14 mouse cellular contexts compared by ENCODE assay signal in the genomic region with DNA sequence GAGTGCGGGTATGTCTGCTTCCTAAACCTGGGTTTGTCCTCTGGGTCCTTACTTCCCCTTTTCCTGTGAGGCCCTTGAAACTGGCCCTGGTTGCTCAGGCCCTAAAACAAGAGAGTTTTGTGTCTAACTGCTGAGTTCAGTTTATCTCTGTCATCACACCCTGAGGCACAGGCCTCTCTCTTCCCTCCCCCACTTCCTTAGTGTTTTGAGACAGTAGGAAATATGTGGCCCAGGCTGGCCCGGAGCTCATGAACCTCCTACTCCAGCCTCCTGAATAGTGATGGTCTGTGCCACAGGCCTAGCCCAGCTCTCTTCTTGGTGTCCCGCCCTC. TPM values are rescaled to one million over a fixed set of nuclear protein-coding genes. Genes with fewer than 3 reads are reported as not detected.
A peak's percentile ranks its signal among the peaks of the same experiment; 100 is the strongest.
DNase-seq lines count a peak whose midpoint lies in the region; ATAC-seq lines count a peak whose summit lies in the region.
"Had no signal": no experiment of that assay in that cellular context is flagged by ENCODE, and none has a peak within 500 bp of the region (broad histone marks: within the 10 kb centered on the region; RNA-seq: fewer than 3 reads in every experiment).

No protein-coding gene starts in this region.

- H3K27ac ChIP-seq in liver, embryonic 11.5 days (ENCODE audit: low read depth, low read length), result peak overlapping the region; percentile 83
- H3K27ac ChIP-seq in midbrain, embryonic 16.5 days (ENCODE audit: low read length), result no peak overlapping the region
- H3K27ac ChIP-seq: forebrain, embryonic 13.5 days; neural tube, embryonic 12.5 days had no signal

- H3K27me3 ChIP-seq in liver, embryonic 11.5 days (replicated peaks; ENCODE audit: control insufficient read depth, insufficient read depth, low read length), result no peaks in the 10 kb centered on the region
- no peaks in the 10 kb centered on the region for H3K27me3 ChIP-seq in splenic B cell, adult 2 months (ENCODE audit: control insufficient read depth, insufficient read depth, low read length, poor library complexity, severe bottlenecking)
- no peaks in the 10 kb centered on the region for H3K27me3 ChIP-seq in midbrain, embryonic 16.5 days (ENCODE audit: control insufficient read depth, insufficient read depth, low read depth, low read length)
- H3K27me3 ChIP-seq: forebrain, embryonic 13.5 days; neural tube, embryonic 12.5 days; Patski had no signal

- H3K9ac ChIP-seq in liver, embryonic 11.5 days (ENCODE audit: low read depth, low read length), result peak overlapping the region; percentile 41
- no peak overlapping the region for H3K9ac ChIP-seq in midbrain, embryonic 16.5 days (ENCODE audit: low read depth, low read length)
- H3K9ac ChIP-seq: forebrain, embryonic 13.5 days; neural tube, embryonic 12.5 days had no signal

- no peaks in the 10 kb centered on the region for H3K9me3 ChIP-seq in liver, embryonic 11.5 days (ENCODE audit: control insufficient read depth, low read length)
- no peaks in the 10 kb centered on the region for H3K9me3 ChIP-seq in midbrain, embryonic 16.5 days (replicated peaks; ENCODE audit: control insufficient read depth, low read length, poor library complexity, severe bottlenecking)
- H3K9me3 ChIP-seq: forebrain, embryonic 13.5 days; neural tube, embryonic 12.5 days had no signal

- H3K36me3 ChIP-seq in liver, embryonic 11.5 days (ENCODE audit: control insufficient read depth, insufficient read depth, low read length), result no peaks in the 10 kb centered on the region
- no peaks in the 10 kb centered on the region for H3K36me3 ChIP-seq in splenic B cell, adult 2 months (ENCODE audit: control insufficient read depth, insufficient read depth, low read length, poor library complexity, severe bottlenecking)
- no peaks in the 10 kb centered on the region for H3K36me3 ChIP-seq in midbrain, embryonic 16.5 days (ENCODE audit: control insufficient read depth, insufficient read depth, low read length)
- H3K36me3 ChIP-seq: neural tube, embryonic 12.5 days had no signal

- H3K4me1 ChIP-seq in liver, embryonic 11.5 days (replicated peaks; ENCODE audit: control insufficient read depth, insufficient read depth, low read length), result peaks cover 44% of the 10 kb centered on the region
- no peaks in the 10 kb centered on the region for H3K4me1 ChIP-seq in midbrain, embryonic 16.5 days (ENCODE audit: control insufficient read depth, insufficient read depth, low read length)
- H3K4me1 ChIP-seq: forebrain, embryonic 13.5 days; neural tube, embryonic 12.5 days had no signal

- DNase-seq in layer of hippocampus, adult 9-11 months, result peak; percentile 42
- no peak for DNase-seq in layer of hippocampus, adult 11-12 months (ENCODE audit: low spot score)
- DNase-seq in brain, adult 2 months (ENCODE audit: low read depth, low spot score), result peak; percentile 19
- no peak for DNase-seq in liver, embryonic 11.5 days (ENCODE audit: low spot score)
- DNase-seq in splenic B cell, adult 2 months (ENCODE audit: low read depth, low spot score), result peak; percentile 16
- DNase-seq in thymus, postnatal 14 days, result no peak
- DNase-seq: adrenal gland, postnatal 36 days; cerebellum, postnatal 14 days; right cerebral cortex, postnatal 14 days had no signal

- no peak overlapping the region for H3K4me3 ChIP-seq in liver, embryonic 11.5 days (ENCODE audit: low read depth, low read length)
- H3K4me3 ChIP-seq in midbrain, embryonic 16.5 days (ENCODE audit: low read depth, low read length), result no peak overlapping the region
- H3K4me3 ChIP-seq: forebrain, embryonic 13.5 days; neural tube, embryonic 12.5 days had no signal

- H3K4me2 ChIP-seq in liver, embryonic 11.5 days, result peak overlapping the region; percentile 37
- no peak overlapping the region for H3K4me2 ChIP-seq in midbrain, embryonic 16.5 days (ENCODE audit: low read length)
- H3K4me2 ChIP-seq: forebrain, embryonic 13.5 days; neural tube, embryonic 12.5 days had no signal

- ATAC-seq in liver, embryonic 11.5 days (replicated peaks; ENCODE audit: low FRiP score), result peak; percentile 56
- no peak for ATAC-seq in midbrain, embryonic 16.5 days
- ATAC-seq: forebrain, embryonic 13.5 days; intestine, embryonic 16.5 days had no signal

- WGBS in liver, embryonic 11.5 days, result 41% methylated on average over 3 of the region's 3 CpGs
- WGBS in midbrain, embryonic 16.5 days, result 86% methylated on average over 3 of the region's 3 CpGs

RNA-seq across cellular contexts. Expression of a gene that starts 2.5 kb away (rescaled TPM):
- polyA plus RNA-seq in liver, embryonic 11.5 days (2014; fragmentation: Nextera tagmentation; extraction: Ambion mirVana), result 0.60 and 1.8 TPM in 2 replicates
- polyA plus RNA-seq in midbrain, embryonic 16.5 days (2015; fragmentation: Nextera tagmentation; extraction: Ambion mirVana), result 0.23 and 0.73 TPM in 2 replicates

RNA-seq across cellular contexts. Expression of a gene that starts 57.6 kb away (rescaled TPM):
- polyA plus RNA-seq in liver, embryonic 11.5 days (2014; fragmentation: Nextera tagmentation; extraction: Ambion mirVana), result 178 and 184 TPM in 2 replicates
- 217 and 221 TPM in 2 replicates for polyA plus RNA-seq in midbrain, embryonic 16.5 days (2015; fragmentation: Nextera tagmentation; extraction: Ambion mirVana)

Comparison
In these comparisons a context has a peak if more than half of its experiments do, and no peak if none do; other contexts are left out.
1. DNase-seq: peak in layer of hippocampus, adult 9-11 months (single experiment), brain, adult 2 months (single experiment) and splenic B cell, adult 2 months (single experiment); none in layer of hippocampus, adult 11-12 months (single experiment), liver, embryonic 11.5 days (single experiment) and thymus, postnatal 14 days (single experiment).